Mouse (Mus musculus) liver, embryonic 14.5 days (tissue): ENCODE results near the gene Mrpl27. TPM values are rescaled to one million over a fixed set of nuclear protein-coding genes. Genes with fewer than 3 reads are reported as not detected.
A peak's percentile ranks its signal among the peaks of the same experiment; 100 is the strongest.

ENCODE experiments used
- ATAC-seq: fragments of 200-750 bp; cut with Nextera tagmentation; 2 replicates; pipeline ENCODE4 v1.8.0; 2017; ENCODE audit warnings: moderate number of reproducible peaks, mild to moderate bottlenecking, moderate library complexity; ENCODE audit not compliant: insufficient read depth
- DNase-seq, 3 experiments: peaks; one replicate each; pipeline ENCODE4 v3.0.0-alpha.2; 2012 to 2013; ENCODE audit warnings: low read depth in 3 of 3, low spot score in 3 of 3
- H3K27ac ChIP-seq: fragments of 300-500 bp; sonication (generic); 2 replicates; pipeline ENCODE4 v1.5.1; 2014; ENCODE audit warnings: moderate library complexity, mild to moderate bottlenecking, control low read depth, inconsistent platforms
- H3K27me3 ChIP-seq: fragments of 300-500 bp; sonication (generic); 2 replicates; pipeline ENCODE4 v1.6.1; 2014; ENCODE audit warnings: mild to moderate bottlenecking, low read length, moderate library complexity; ENCODE audit not compliant: control insufficient read depth, insufficient read depth
- H3K36me3 ChIP-seq: fragments of 300-500 bp; sonication (generic); replicated peaks from 2 replicates; pipeline ENCODE4 v1.6.1; 2014; ENCODE audit warnings: low read depth; ENCODE audit not compliant: control insufficient read depth, insufficient read depth
- H3K4me1 ChIP-seq, 2 experiments: fragments of 200-500 bp in 1 of 2; fragments of 300-500 bp in 1 of 2; sonication (generic) in 1 of 2; replicated peaks; 2 replicates each; pipeline ENCODE4 v1.6.1; 2012 to 2014; ENCODE audit warnings: antibody characterized with exemption in 1 of 2, inconsistent platforms in 1 of 2, low read length in 1 of 2; ENCODE audit not compliant: control insufficient read depth in 2 of 2, insufficient read depth in 2 of 2
- H3K4me2 ChIP-seq: fragments of 300-500 bp; sonication (generic); 2 replicates; pipeline ENCODE4 v1.6.1; 2014; ENCODE audit warnings: low read depth, mild to moderate bottlenecking, control low read depth, moderate library complexity
- H3K4me3 ChIP-seq, 2 experiments: fragments of 200-500 bp in 1 of 2; fragments of 300-500 bp in 1 of 2; sonication (generic) in 1 of 2; 2 replicates each; pipeline ENCODE4 v1.5.1; 2012 to 2014; ENCODE audit warnings: low read depth in 2 of 2, low read length in 2 of 2, mild to moderate bottlenecking in 2 of 2, control low read depth in 1 of 2, inconsistent platforms in 1 of 2, moderate library complexity in 1 of 2; ENCODE audit not compliant: insufficient read depth in 1 of 2
- H3K9ac ChIP-seq: fragments of 300-500 bp; sonication (generic); replicated peaks from 2 replicates; pipeline ENCODE4 v1.6.1; 2014; ENCODE audit warnings: mild to moderate bottlenecking, control low read depth, moderate library complexity
- H3K9me3 ChIP-seq: fragments of 300-500 bp; sonication (generic); 2 replicates; pipeline ENCODE4 v1.6.1; 2016; ENCODE audit warnings: low read length, mixed read lengths; ENCODE audit not compliant: control insufficient read depth
- CTCF ChIP-seq: IDR thresholded peaks from 2 replicates; pipeline ENCODE4 v1.5.1; 2016; ENCODE audit warnings: antibody characterized with exemption, low read depth, control low read depth
- EP300 ChIP-seq: IDR thresholded peaks from 2 replicates; pipeline ENCODE4 v1.6.1; 2016; ENCODE audit warnings: antibody characterized with exemption, low read depth
- WGBS: fragments of 180-500 bp; shearing (Covaris S2); extraction: QIAGEN DNeasy Blood & Tissue Kit; methylation state at CpG from one replicate; pipeline ENCODE4 v1.1.7; 2014; ENCODE audit not compliant: insufficient replicate concordance; 5-methylcytosine and 5-hydroxymethylcytosine counted together
- polyA plus RNA-seq, 2 experiments: library from polyadenylated mRNA; depleted of rRNA in 1 of 2; stranded (reverse) in 1 of 2; unstranded in 1 of 2; fragments of >200 nt; fragmentation: Nextera tagmentation in 1 of 2; extraction: Ambion mirVana in 1 of 2; gene quantifications; 2 replicates each; pipeline versions ENCODE4 v1.2.1 to v1.2.3; 2012 to 2014

Mrpl27 gene
- polyA plus RNA-seq, 2 experiments = 56.8 to 61.3 TPM

- peak; percentile 70 for ATAC-seq
- Histone ChIP-seq H3K36me3 (peaks cover 27% of the 10 kb centered on the region), H3K27me3 (no peaks in the 10 kb centered on the region)
Observed at GRCm38 (mm10) chr11:94629884-94630198, 23.7 kb upstream of the Mrpl27 start.

GRCm38 (mm10) chr11:94630199-94631011 is 23.2 kb upstream of the Mrpl27 start:
- Histone ChIP-seq H3K4me3 (peak overlapping the region; percentile 83 to 89), H3K27me3 (no peaks in the 10 kb centered on the region), H3K9ac (peak overlapping the region; percentile 91), H3K4me1 (peaks cover 0 to 12% of the 10 kb centered on the region in 2 experiments; a peak in 2 of 4 replicates), H3K4me2 (peak overlapping the region; percentile 90), H3K27ac (peak overlapping the region; percentile 43), H3K9me3 (no peaks in the 10 kb centered on the region), H3K36me3 (peaks cover 33% of the 10 kb centered on the region)
- ATAC-seq (peak; percentile 36; the same call in 1 of the 2 replicates), DNase-seq (no peak)
- 7% methylated on average over 26 of the region's 26 CpGs for WGBS
- TF ChIP-seq CTCF (no peak), EP300 (no peak)

More at GRCm38 (mm10) chr11:94629884-94630198, 23.7 kb upstream of the Mrpl27 start:
- H3K4me1 ChIP-seq = peaks cover 0 to 12% of the 10 kb centered on the region in 2 experiments; a peak in 2 of 4 replicates
- no peaks in the 10 kb centered on the region for H3K9me3 ChIP-seq
- H3K4me2 ChIP-seq = peak overlapping the region; percentile 90
- peak overlapping the region; percentile 83 to 89 for H3K4me3 ChIP-seq
- peak overlapping the region; percentile 43 for H3K27ac ChIP-seq
- under 1% methylated on average over 28 of the region's 28 CpGs for WGBS
- TF ChIP-seq CTCF = no peak
- peak overlapping the region; percentile 91 for H3K9ac ChIP-seq
- DNase-seq = no peak

- H3K4me1 ChIP-seq = peaks cover 0 to 12% of the 10 kb centered on the region in 2 experiments; a peak in 2 of 4 replicates
- WGBS = 85% methylated on average over 5 of the region's 5 CpGs
- no peak overlapping the region for H3K9ac ChIP-seq
- H3K27ac ChIP-seq = no peak overlapping the region
- H3K9me3 ChIP-seq = no peaks in the 10 kb centered on the region
- no peak for TF ChIP-seq CTCF
- no peak overlapping the region for H3K4me2 ChIP-seq
- ATAC-seq = no peak
- H3K36me3 ChIP-seq = peaks cover 48% of the 10 kb centered on the region
- DNase-seq = no peak
- no peaks in the 10 kb centered on the region for H3K27me3 ChIP-seq
- H3K4me3 ChIP-seq = no peak overlapping the region
Observed at GRCm38 (mm10) chr11:94631969-94632368, 21.6 kb upstream of the Mrpl27 start.

GRCm38 (mm10) chr11:94632988-94633387 is 20.6 kb upstream of the Mrpl27 start:
- 74% methylated on average over 8 of the region's 8 CpGs for WGBS
- ATAC-seq = no peak

GRCm38 (mm10) chr11:94634431-94634830 is 19.1 kb upstream of the Mrpl27 start:
- Histone ChIP-seq H3K36me3 (peaks cover 61% of the 10 kb centered on the region), H3K27me3 (no peaks in the 10 kb centered on the region), H3K4me3 (no peak overlapping the region), H3K27ac (no peak overlapping the region), H3K4me2 (no peak overlapping the region), H3K9me3 (no peaks in the 10 kb centered on the region), H3K4me1 (peaks cover 0 to 9% of the 10 kb centered on the region in 2 experiments; a peak in 2 of 4 replicates), H3K9ac (no peak overlapping the region)
- DNase-seq (no peak), ATAC-seq (no peak)
- 75% methylated on average over 5 of the region's 5 CpGs for WGBS
- TF ChIP-seq CTCF (no peak), EP300 (no peak)

More at GRCm38 (mm10) chr11:94632988-94633387, 20.6 kb upstream of the Mrpl27 start:
- Histone ChIP-seq H3K4me2 (no peak overlapping the region), H3K27me3 (no peaks in the 10 kb centered on the region), H3K27ac (no peak overlapping the region), H3K9ac (no peak overlapping the region), H3K36me3 (peaks cover 54% of the 10 kb centered on the region), H3K9me3 (no peaks in the 10 kb centered on the region), H3K4me3 (no peak overlapping the region), H3K4me1 (peaks cover 0 to 12% of the 10 kb centered on the region in 2 experiments; a peak in 2 of 4 replicates)
- no peak for DNase-seq
- TF ChIP-seq EP300 (no peak), CTCF (no peak)
